Mouse (Mus musculus) cerebellum, adult 9-11 months (tissue): ENCODE data around the gene Slc22a6.
A peak's percentile ranks its signal among the peaks of the same experiment; 100 is the strongest.

Experiments used
- DNase-seq: peaks from one replicate; pipeline ENCODE4 v3.0.0; 2022

Slc22a6 gene

DNA sequence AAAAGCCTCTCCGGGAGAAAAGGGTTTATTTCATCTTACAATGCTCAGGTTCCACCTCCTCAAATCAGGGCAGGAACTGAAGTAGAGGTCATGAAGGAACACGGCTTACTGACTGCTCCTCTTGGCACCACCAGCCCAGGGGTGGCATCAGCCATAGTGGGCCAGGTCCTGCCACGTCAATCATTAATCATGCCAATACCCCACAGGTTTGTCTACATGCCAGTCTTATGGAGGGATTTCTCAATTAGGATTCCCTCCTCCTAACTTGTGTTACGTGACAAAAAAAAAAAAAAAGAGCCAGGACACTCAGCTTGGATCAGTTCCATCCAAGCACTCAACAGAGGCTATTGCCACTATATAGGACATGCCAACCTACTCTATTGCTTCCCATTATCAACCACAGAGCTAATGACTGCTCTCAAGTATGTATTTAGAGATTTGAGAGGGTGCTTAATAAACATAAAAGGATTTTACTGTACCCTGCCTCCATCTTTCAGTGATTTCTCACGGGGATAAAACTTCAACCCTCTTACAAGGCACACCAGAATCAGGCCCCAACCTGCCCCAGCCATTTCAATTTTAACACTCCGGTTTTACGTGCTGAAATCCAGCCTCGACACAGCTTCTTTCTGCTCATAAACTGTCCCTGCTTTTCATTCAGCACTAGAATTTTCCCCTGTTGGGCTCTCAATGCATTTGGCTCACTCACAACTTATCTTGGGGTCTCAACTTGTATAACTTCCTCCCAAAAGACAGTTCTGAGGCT, 6.3 kb upstream of the Slc22a6 start:
- no peak for DNase-seq

DNA sequence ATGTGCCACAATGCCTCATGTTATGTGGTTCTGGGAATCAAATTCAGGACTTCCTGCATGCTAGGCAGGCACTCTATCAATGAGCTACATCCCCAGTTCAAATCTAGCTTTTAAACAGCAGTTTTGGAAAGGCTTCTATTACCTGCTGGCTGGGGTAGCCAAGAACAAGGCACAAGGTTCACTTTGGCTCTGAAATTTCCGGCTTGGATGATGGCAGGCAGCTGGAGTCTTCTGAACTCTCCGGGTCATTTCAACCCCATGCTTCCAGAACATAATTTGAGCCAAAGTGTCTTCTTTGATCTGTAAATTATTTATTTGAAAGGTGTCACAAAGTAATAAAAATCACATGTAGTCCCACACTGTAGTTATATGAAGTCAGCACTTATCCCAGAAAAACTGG, 4.7 kb upstream of the Slc22a6 start:
- DNase-seq, result no peak

DNA sequence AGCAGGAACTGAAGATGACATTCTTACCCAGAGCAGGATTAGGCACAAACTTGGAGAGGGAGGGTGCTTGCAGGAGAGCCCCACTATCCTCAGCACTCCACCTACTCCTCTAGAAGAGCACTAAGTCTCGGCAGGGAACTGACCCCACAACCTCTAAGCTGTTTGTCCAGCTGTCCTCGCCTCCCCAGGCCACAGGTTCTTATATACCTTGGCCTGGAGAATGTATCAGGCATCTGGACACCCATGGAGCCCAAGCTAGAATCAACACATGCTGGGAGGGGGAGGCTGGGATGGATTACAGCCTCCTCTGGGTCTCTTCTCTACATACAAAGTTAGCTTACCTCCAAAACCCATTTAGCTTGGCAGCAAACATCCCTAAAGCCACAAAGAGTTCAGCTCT, 3.5 kb upstream of the Slc22a6 start:
- no peak for DNase-seq

- DNase-seq, result no peak
Measured at GRCm38 (mm10) chr19:8616314-8616713, 1.5 kb upstream of the Slc22a6 start.

- no peak for DNase-seq
Measured at GRCm38 (mm10) chr19:8621098-8621497, 3.3 kb downstream of the Slc22a6 start.

GRCm38 (mm10) chr19:8630249-8630648, 12.4 kb downstream of the Slc22a6 start:
- DNase-seq, result no peak

GRCm38 (mm10) chr19:8630826-8631225, 13.0 kb downstream of the Slc22a6 start:
- DNase-seq, result no peak

- no peak for DNase-seq
Measured at GRCm38 (mm10) chr19:8632029-8632428, 14.2 kb downstream of the Slc22a6 start.

DNA sequence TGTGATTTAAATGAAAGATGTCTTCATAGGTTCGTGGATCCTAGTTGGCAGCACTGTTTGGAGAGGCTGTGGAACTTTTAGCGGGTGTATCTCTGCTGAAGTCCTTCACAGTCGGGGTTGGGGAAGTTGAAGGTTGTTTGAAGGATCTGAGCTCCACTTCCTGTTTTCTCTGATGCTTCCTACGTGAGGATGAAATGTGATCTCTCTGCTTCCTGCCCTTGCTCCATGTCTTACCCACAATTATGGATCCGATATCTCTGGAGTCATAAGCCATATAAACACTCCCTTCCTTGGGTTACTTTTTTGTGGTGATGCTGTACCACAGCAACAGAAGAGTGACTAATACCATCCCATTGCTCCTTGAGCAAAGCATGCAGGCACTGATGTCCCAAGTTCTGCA, 24.2 kb downstream of the Slc22a6 start:
- DNase-seq, result no peak

GRCm38 (mm10) chr19:8646393-8646792, 28.6 kb downstream of the Slc22a6 start:
- DNase-seq, result no peak

GRCm38 (mm10) chr19:8655833-8656232, 38.0 kb downstream of the Slc22a6 start:
- no peak for DNase-seq

DNA sequence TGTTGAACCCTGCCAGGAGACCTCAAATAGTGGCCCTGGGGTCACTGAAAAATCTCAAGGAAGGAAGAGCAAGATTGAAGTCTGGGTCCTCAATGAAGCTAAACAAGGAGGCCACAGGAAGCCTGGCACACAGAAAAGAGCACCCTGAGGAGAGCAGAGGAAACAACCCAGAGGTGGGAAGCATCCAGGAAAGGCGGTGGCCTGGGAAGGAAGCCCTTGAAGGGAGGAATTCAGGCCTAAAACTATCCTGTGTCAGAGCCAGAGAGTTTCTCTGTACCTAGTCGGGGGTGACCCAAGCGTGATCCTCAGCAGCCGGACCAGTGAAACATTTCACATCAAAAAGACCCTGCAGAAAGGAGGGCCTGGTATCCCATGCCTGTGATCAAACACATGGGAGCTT, 38.5 kb downstream of the Slc22a6 start:
- DNase-seq, result no peak

DNA sequence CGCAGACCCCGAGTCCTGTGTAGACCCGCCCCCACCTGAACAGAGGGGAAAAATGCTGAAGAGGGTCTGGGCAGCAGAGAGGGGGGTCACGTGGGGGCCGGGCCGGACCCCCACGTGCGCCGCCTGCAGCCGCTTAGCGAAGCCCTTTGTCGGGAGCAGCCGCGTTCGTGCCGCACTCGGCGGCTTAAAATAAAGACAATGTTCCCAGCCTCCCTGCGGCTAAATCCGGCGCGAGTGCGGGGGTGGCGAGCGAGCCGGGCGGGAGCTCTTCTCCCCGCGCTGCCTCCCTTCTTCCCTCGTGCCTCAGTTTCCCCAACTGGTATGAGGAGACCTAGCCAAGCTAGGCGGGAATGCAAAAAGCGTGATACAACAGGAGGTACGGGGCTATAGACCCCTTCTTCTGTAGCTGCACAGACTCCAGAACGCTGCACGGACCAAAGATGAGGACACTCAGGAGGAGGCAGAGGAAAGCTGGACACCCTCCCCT, 44.0 kb downstream of the Slc22a6 start:
- DNase-seq, result no peak

- peak; percentile 8 for DNase-seq
Measured at GRCm38 (mm10) chr19:8662337-8662736, 44.5 kb downstream of the Slc22a6 start.

DNA sequence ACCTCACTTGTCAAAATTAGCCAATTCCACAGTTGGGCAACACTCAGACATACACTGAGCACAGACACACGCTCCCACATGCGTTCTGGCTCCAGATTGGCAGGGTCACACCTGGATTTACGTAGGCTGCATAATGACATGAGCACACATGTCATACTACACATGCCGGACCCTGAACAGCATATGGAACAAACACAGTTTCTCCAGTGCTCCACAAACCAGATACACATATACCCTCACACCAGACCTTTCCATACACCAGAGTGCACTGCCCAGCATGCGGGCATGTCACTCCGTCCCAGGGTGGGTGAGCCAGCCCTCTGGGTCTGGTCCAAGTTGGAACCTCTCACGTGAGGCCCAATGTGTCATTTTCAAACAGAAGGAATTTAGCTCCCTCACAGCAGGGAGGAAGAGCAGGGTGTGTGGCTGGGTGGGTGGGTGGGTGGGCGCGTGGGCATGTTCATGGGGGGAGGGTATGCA, 45.6 kb downstream of the Slc22a6 start, which contains the start of gene Chrm1:
Chrm1 (plus strand) TSS at position 430 of the 480 bp plus-strand sequence.
- DNase-seq, result no peak

DNA sequence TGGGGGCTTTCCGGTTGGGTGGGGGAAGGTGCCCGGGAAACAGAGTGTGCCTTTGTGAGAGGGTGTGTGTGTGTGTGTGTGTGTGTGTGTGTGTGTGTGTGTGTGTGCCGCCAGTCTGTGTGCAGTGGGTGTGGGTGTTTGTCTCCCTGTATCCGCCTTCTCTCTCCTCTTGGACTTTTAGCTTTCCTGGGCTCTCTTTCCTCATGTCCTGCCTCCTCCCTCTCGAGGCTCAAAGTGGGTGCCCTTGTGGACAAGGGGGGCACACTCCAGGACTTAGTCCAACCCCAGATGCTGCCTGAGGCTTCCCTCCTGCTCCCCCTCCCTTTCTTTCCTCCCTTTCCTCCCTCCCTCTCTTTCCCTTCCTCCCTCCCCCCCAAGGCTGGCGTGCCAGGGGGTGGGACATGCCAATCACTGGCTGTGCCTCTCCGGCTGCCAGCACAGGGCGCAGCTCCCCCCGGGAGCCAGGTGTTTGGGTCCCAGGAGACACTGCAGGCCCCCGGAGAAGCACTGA, 46.1 kb downstream of the Slc22a6 start:
- no peak for DNase-seq

DNA sequence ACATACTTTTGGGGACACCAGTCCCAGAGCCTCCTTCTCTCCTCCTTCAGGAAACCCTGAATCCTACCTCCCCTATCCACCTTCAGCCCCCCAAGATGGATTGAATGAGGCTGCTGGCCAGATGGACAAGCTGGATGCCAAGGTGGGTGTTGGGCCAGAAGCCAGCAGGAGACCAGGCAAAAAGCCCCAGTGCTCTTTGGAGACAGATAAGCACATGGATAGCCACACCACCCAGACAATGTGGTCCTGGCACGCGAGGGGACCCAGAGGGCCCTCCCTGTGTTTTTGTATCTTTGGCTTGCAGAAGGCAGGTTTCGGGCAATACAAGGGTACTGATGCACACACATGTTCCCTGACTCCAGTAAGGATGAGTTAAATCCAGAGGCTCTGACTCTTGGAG, 47.0 kb downstream of the Slc22a6 start:
- DNase-seq, result no peak

DNA sequence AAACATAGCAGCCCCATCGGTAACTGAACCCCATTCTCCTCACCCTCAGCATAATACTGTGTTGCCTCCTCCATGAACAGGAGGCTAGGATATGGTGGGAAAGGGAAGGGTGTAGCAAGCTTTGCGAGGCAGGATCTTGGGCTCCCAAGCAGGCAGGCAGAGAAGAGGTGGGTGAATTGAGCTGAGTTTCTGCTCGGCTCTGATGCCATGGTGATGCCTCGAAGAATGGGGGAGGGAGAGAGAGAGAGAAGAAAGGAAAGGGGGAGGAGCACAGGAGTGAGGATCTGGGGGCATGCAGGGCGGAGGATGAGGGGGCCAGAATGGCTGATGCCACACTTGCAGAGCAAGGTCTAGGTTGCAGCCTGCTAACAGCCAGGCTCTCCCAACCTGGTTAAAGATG, 47.9 kb downstream of the Slc22a6 start:
- DNase-seq, result no peak

GRCm38 (mm10) chr19:8672859-8673258, 55.0 kb downstream of the Slc22a6 start:
- DNase-seq, result no peak

- no peak for DNase-seq
Measured at GRCm38 (mm10) chr19:8673336-8674063, 55.7 kb downstream of the Slc22a6 start.
